Mouse (Mus musculus): ENCODE measurements at regions not wholly inside any gene's neighbourhood (a gene's known extent, or its start where the extent isn't known, plus 50 kb on each side); places are given as distances from the start of the nearest gene placed in this dataset.
"Not testable (repeated sequence)": the region's sequence is repeated elsewhere in the genome, so short reads cannot be mapped to it uniquely, and the experiment has no call there.

DNA sequence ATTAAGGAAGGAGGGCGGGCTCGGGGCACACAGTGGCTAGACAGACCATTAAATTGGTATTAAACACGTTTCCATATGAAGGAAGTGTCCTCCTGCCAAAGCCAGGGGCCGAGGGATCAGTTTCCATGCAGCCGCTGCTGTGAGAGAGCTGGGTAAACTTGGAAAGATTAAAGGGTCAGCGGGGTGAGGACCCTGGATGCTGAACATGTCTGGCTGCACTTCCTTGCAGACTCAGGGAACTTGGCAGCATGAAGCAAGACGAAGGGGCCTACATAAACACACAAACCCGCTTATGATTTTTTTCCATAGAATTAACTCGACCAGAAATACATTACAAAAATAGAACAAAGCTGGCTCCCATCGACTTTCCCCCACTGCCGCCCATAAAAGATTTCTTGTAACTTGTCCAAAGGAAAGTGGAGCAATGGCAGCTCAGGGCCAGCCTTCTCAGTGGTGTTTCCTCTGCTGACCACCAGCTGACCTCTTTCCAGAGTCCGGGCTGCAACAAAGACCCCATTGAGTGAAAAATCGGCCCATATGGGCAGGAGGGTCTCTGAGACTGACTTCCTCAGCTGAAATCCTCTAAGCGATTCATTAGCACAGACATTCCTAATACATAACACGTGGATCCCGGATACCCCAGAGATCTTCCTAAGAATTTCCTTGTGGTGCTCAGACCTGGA is 141.0 kb upstream of the Tmc3 start:
- no peak overlapping the region for H3K4me3 ChIP-seq (replicated peaks; ENCODE audit: control insufficient read depth, low read depth, low read length)
- no peaks in the 10 kb centered on the region for H3K4me1 ChIP-seq (ENCODE audit: control insufficient read depth, insufficient read depth, low read length)
- TF ChIP-seq POLR2A (IDR thresholded peaks at IDR 0.05; ENCODE audit: borderline replicate concordance, control insufficient read depth, low read depth, low read length) (no peak), CTCF (IDR thresholded peaks at IDR 0.05; ENCODE audit: control insufficient read depth, insufficient read depth, low read length) (no peak)
- WGBS: 72% methylated on average over 16 of the region's 16 CpGs
- H3K27ac ChIP-seq (ENCODE audit: control insufficient read depth, insufficient read depth, low read depth, low read length, poor library complexity): no peak overlapping the region

DNA sequence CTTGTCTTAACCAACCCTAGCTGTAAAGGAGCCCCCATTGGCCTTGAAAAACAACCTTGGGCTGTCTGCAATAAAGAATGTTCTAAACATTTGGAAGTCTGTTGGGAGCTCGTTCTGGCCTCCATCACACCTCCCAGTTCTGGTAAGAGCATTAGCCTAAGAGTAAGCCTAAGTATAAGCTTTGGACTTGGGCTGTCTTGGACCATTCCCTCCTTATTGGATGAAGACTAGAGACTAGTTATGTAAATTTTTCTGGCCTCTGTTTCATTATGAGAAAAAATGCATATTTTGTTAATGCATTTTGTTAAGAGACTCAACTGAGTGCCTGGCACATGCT is 140.5 kb upstream of the Tmc3 start:
- H3K27ac ChIP-seq (ENCODE audit: control insufficient read depth, insufficient read depth, low read depth, low read length, poor library complexity): no peak overlapping the region
- TF ChIP-seq POLR2A (IDR thresholded peaks at IDR 0.05; ENCODE audit: borderline replicate concordance, control insufficient read depth, low read depth, low read length) (no peak), CTCF (IDR thresholded peaks at IDR 0.05; ENCODE audit: control insufficient read depth, insufficient read depth, low read length) (no peak)
- 89% methylated on average over 1 of the region's 1 CpGs for WGBS
- no peak overlapping the region for H3K4me3 ChIP-seq (replicated peaks; ENCODE audit: control insufficient read depth, low read depth, low read length)
- no peaks in the 10 kb centered on the region for H3K4me1 ChIP-seq (ENCODE audit: control insufficient read depth, insufficient read depth, low read length)

DNA sequence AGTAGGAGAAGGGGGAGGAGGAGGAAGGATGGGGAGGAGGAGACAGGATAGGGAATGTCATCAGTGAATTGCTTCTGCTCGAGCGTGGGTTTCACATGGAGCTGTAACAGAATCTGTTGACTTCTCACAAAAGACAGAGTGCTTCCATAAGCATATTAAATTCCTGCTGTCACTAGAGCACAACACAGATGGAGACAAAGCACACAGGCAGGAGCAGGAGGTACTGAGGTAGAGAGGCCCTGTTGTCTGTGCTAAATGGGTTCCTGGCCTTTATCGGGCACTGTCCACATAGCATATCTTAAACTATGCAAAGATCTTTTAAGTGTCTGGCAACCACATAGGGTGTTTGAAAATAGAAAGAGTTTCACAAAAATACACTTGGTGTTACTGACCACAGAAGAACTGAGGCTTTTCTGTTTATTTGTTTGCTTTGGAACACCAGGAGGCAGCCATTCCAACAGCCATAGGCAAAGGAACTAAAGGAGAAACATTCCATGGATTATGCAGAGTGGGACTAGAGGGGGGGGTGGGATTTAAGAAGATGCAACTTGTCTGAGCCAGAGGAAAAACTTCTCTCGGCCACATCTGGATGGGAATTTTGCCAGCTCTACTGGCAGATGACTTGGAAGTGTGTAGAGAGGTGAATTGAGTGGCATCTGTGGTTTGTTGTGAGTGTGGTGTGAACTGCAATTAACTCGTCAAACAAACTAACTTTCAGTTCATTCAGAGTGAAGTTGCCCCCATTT is 139.4 kb upstream of the Tmc3 start:
- WGBS: 51% methylated on average over 5 of the region's 5 CpGs
- Histone ChIP-seq H3K4me1 (ENCODE audit: control insufficient read depth, insufficient read depth, low read length) (no peaks in the 10 kb centered on the region), H3K4me3 (replicated peaks; ENCODE audit: control insufficient read depth, low read depth, low read length) (no peak overlapping the region), H3K27ac (ENCODE audit: control insufficient read depth, insufficient read depth, low read depth, low read length, poor library complexity) (no peak overlapping the region)
- TF ChIP-seq POLR2A (IDR thresholded peaks at IDR 0.05; ENCODE audit: borderline replicate concordance, control insufficient read depth, low read depth, low read length): no peak
- TF ChIP-seq CTCF (IDR thresholded peaks at IDR 0.05; ENCODE audit: control insufficient read depth, insufficient read depth, low read length): no peak

DNA sequence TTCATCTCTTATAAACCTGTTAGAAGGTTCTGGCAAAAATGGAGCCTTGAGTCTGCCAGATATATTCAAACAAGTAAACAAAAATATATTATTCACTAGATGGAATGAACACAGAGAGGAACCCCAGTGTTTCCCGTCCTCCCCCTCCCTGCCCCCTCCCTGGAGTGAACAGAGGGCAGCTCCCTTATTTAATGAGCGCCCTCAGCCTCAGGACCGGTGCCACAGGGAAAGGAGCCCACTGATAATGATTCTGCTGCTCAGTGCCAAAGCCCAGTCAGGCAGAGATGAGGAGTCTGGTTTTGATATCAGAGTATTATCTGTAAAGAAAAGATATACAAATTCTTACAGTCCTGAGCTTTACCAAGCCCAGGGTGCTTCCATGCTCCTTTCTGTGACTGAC is 134.4 kb upstream of the Tmc3 start:
- H3K4me1 ChIP-seq (ENCODE audit: control insufficient read depth, insufficient read depth, low read length): no peaks in the 10 kb centered on the region
- 58% methylated on average over 3 of the region's 3 CpGs for WGBS
- TF ChIP-seq CTCF (IDR thresholded peaks at IDR 0.05; ENCODE audit: control insufficient read depth, insufficient read depth, low read length): no peak
- TF ChIP-seq POLR2A (IDR thresholded peaks at IDR 0.05; ENCODE audit: borderline replicate concordance, control insufficient read depth, low read depth, low read length): no peak
- no peak overlapping the region for H3K27ac ChIP-seq (ENCODE audit: control insufficient read depth, insufficient read depth, low read depth, low read length, poor library complexity)
- H3K4me3 ChIP-seq (replicated peaks; ENCODE audit: control insufficient read depth, low read depth, low read length): no peak overlapping the region

DNA sequence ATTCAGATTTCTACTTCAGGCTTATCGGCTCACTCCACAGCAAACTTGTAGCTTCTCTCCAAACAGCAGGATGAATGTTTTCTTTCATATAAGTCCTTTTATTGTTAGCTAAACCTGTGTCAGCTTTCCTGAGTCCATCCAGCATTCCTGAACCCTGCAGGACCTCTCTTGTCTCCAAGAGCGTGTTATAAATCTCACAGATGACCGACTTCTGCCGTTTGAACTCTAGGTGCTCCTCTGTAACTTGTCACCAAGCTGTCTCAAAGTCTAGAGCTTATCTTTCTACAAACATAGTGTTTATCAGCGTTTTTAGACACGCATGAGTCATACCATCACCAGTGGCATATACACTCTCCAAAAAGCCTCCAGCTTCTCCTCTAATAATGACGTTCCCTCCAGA is 132.4 kb upstream of the Tmc3 start:
- TF ChIP-seq POLR2A (IDR thresholded peaks at IDR 0.05; ENCODE audit: borderline replicate concordance, control insufficient read depth, low read depth, low read length): no peak
- no peak for TF ChIP-seq CTCF (IDR thresholded peaks at IDR 0.05; ENCODE audit: control insufficient read depth, insufficient read depth, low read length)
- no peak overlapping the region for H3K4me3 ChIP-seq (replicated peaks; ENCODE audit: control insufficient read depth, low read depth, low read length)
- WGBS: 58% methylated on average over 7 of the region's 7 CpGs
- H3K27ac ChIP-seq (ENCODE audit: control insufficient read depth, insufficient read depth, low read depth, low read length, poor library complexity): no peak overlapping the region
- no peaks in the 10 kb centered on the region for H3K4me1 ChIP-seq (ENCODE audit: control insufficient read depth, insufficient read depth, low read length)

DNA sequence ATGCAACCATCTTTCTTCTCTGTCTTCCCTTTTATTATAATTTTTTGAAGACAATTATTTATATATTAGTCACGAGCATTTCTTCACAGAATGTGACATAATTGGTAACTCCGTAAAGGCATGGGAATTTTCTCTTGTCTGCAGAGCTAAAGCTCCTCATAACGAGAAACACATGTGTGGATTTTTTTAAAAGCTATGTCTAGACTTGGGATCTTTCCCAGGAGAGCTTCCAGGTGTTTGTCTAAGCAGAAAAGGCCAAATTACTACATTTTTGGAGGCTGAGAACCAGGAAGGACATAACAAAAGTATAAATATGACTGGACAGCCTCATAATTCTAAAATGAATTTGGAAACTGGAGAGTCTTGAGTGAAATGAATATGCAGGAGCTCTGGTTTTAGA is 125.2 kb upstream of the Tmc3 start:
- no peak overlapping the region for H3K4me3 ChIP-seq (replicated peaks; ENCODE audit: control insufficient read depth, low read depth, low read length)
- TF ChIP-seq POLR2A (IDR thresholded peaks at IDR 0.05; ENCODE audit: borderline replicate concordance, control insufficient read depth, low read depth, low read length) (no peak), CTCF (IDR thresholded peaks at IDR 0.05; ENCODE audit: control insufficient read depth, insufficient read depth, low read length) (no peak)
- H3K27ac ChIP-seq (ENCODE audit: control insufficient read depth, insufficient read depth, low read depth, low read length, poor library complexity): no peak overlapping the region
- H3K4me1 ChIP-seq (ENCODE audit: control insufficient read depth, insufficient read depth, low read length): no peaks in the 10 kb centered on the region
- 70% methylated on average over 3 of the region's 3 CpGs for WGBS

DNA sequence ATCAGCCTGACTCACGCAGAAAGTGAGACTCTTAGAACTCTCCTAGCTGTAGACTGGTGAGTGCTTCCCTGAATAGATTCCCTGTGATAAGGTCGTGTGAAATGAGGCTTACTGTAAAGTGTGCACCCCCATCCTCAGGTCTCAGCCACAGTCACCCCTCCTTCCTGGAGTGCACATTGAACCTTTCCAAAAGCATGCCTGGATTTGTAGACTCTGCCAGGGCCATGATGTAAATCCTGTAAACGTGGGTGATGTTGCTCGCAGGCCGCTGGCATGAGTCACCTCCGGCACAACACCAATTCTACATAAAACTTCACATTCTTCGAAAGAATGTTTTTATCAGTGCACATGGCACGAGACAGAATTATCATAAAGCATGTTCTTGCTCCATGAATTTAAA is 117.7 kb upstream of the Tmc3 start:
- H3K4me3 ChIP-seq (replicated peaks; ENCODE audit: control insufficient read depth, low read depth, low read length): no peak overlapping the region
- H3K27ac ChIP-seq (ENCODE audit: control insufficient read depth, insufficient read depth, low read depth, low read length, poor library complexity): no peak overlapping the region
- 72% methylated on average over 8 of the region's 8 CpGs for WGBS
- TF ChIP-seq POLR2A (IDR thresholded peaks at IDR 0.05; ENCODE audit: borderline replicate concordance, control insufficient read depth, low read depth, low read length) (no peak), CTCF (IDR thresholded peaks at IDR 0.05; ENCODE audit: control insufficient read depth, insufficient read depth, low read length) (no peak)
- H3K4me1 ChIP-seq (ENCODE audit: control insufficient read depth, insufficient read depth, low read length): no peaks in the 10 kb centered on the region

DNA sequence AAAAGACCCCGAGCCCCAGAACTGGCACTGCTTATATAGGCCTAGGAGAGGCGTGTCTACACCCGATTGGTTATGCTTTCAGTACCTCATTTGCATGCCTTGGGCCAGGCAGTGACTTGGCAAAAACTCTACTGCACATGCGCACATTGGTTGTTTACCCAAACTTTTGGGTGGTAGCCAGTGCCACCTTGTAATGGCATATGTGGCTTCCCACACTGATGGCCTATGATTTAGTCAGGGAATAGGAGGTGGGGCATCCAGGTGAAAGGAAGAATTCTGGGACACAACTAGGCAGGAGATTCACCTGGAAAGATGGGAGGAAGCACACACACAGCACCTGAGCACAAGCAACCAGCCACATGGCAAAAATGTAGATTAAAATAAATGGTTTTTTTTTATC is 114.9 kb upstream of the Tmc3 start:
- H3K4me1 ChIP-seq (ENCODE audit: control insufficient read depth, insufficient read depth, low read length); H3K4me3 ChIP-seq (replicated peaks; ENCODE audit: control insufficient read depth, low read depth, low read length); H3K27ac ChIP-seq (ENCODE audit: control insufficient read depth, insufficient read depth, low read depth, low read length, poor library complexity): not testable (repeated sequence)
- WGBS: 82% methylated on average over 4 of the region's 4 CpGs

DNA sequence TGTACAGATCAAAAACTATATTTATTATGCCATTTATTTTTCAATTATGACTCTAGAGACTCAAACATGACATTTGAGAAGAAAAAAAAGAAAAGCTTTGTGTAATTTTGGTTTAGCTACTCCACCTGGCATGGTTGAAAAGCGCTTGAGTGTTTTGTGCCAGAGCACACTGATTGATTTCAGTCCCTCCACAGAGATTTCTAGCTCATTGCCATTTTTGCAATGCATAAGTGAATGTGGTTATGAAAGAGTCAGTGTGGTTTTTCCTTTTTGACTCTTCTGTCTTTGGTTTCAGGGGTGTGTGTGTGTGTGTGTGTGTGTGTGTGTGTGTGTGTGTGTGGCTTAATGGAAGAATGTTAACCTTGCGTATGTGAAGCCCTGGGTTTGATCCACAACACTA is 113.6 kb upstream of the Tmc3 start:
- WGBS: 81% methylated on average over 2 of the region's 2 CpGs
- Histone ChIP-seq H3K4me1 (ENCODE audit: control insufficient read depth, insufficient read depth, low read length) (no peaks in the 10 kb centered on the region), H3K4me3 (replicated peaks; ENCODE audit: control insufficient read depth, low read depth, low read length) (no peak overlapping the region), H3K27ac (ENCODE audit: control insufficient read depth, insufficient read depth, low read depth, low read length, poor library complexity) (no peak overlapping the region)
- TF ChIP-seq POLR2A (IDR thresholded peaks at IDR 0.05; ENCODE audit: borderline replicate concordance, control insufficient read depth, low read depth, low read length) (no peak), CTCF (IDR thresholded peaks at IDR 0.05; ENCODE audit: control insufficient read depth, insufficient read depth, low read length) (no peak)

Measured in bone marrow, adult 2 months (tissue).